Mouse (Mus musculus): ENCODE data around the gene Tiam2. TPM values are rescaled to one million over a fixed set of nuclear protein-coding genes. Genes with fewer than 3 reads are reported as not detected.
A peak's percentile ranks its signal among the peaks of the same experiment; 100 is the strongest.

Gene Tiam2
- polyA plus RNA-seq, 1 experiment, result 16.7 TPM

DNA sequence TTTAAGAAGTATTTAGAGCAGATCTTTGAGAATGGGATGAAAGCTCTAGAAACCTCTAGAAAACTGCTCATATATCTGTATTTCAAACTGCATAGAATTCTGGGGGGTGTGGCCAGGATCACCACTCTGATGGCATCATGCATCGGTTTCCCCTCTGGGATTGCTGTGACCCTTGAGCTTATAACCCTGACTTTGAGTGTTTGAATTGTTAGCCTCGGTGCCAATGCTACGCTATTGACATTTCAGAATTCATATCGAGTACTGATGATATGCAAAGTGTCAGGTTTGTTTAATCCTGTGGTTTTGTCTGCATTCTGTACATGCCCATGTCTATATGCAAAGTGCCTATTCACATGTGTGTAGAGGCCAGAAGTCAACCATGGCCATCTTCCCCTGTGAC, 160.8 kb downstream of the Tiam2 start:
- 0 out of 2 replicates have a peak, but pooled peaks cover 6% of the 10 kb centered on the region for H3K4me1 ChIP-seq (ENCODE audit: control insufficient read depth, insufficient read depth, low read length)
- no peak overlapping the region for H3K4me3 ChIP-seq (ENCODE audit: insufficient read depth, low read length)
- TF ChIP-seq CTCF (IDR thresholded peaks at IDR 0.05; ENCODE audit: borderline replicate concordance, insufficient read depth, low read length) (no peak), POLR2A (IDR thresholded peaks at IDR 0.05; ENCODE audit: low read depth, low read length) (no peak)
- H3K27ac ChIP-seq (ENCODE audit: insufficient read depth, low read length), result no peak overlapping the region

DNA sequence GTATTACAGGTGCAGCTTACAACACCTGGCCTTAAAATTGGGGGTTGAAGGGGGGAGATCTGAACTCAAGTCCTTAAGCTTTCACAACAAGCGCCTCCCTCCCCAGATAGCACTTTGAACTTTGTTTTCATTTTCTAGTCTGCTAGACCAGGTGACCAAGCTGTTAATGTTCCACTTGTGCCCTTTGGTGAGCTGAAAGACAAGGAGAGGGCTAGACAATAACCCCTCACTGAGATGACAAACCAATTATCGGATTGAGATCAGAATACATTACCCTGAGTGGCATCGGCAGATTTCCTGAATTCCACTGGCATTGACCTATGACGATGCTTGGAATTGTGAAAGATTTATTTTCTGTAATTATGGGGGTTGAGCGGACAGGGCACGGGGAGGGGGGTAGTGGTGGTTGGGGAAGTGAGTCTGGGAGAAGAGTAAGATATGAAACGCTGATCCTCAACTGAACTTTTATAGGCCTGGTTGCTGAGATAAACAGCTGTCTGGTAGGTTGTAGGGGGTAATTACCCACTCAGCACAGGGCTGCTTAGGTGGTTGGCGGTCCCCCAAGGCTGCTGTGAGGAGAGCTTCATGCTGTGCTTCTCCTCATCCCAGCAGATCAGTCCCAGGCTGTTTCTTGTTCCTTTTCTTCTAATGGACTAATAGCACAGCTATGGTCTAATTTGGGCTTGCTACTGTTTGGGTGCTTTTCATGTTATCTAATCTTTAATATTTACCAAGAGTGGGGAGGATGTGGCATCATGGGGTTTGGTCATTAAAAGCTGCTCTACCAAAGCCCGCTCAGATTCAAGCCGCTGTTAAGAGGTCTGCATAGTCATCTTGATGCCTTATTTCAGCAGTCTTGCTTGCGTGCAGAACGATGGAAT, 161.6 kb downstream of the Tiam2 start:
- TF ChIP-seq CTCF (IDR thresholded peaks at IDR 0.05; ENCODE audit: borderline replicate concordance, insufficient read depth, low read length), result no peak
- no peak for TF ChIP-seq POLR2A (IDR thresholded peaks at IDR 0.05; ENCODE audit: low read depth, low read length)
- 0 out of 2 replicates have a peak, but pooled peaks cover 6% of the 10 kb centered on the region for H3K4me1 ChIP-seq (ENCODE audit: control insufficient read depth, insufficient read depth, low read length)
- no peak overlapping the region for H3K4me3 ChIP-seq (ENCODE audit: insufficient read depth, low read length)
- no peak overlapping the region for H3K27ac ChIP-seq (ENCODE audit: insufficient read depth, low read length)

DNA sequence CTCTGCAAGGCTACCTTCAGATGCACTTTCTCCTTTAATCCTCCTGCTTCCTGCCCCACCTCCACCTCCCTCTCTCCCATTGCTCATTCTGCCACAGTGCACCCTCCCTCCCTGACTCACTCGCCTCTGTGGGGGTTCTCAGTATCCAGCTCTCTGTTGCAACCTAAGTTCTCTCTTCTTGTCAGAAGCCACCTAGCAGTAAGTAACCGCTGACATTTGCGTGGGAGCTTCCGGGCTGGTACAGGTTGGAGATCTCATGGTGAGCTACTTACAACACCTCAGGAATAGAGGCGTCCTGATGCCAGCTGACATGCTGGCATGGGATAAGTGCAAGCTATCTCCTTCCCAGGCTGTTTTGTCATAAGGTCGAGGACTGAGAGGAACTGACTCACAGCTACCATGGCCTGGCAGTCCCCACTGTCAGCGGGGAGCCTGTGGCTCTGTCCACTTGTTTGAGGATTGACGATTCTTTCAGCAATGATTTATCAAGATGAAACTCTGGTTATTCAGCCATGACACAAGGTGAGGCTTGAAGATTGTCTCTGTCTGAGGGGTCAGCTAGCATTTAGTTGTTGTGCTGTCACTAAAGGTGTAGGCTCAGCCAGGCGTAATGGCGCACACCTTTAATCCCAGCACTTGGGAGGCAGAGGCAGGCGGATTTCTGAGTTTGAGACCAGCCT, 164.0 kb downstream of the Tiam2 start:
- no peak overlapping the region for H3K4me3 ChIP-seq (ENCODE audit: insufficient read depth, low read length)
- TF ChIP-seq CTCF (IDR thresholded peaks at IDR 0.05; ENCODE audit: borderline replicate concordance, insufficient read depth, low read length) (no peak), POLR2A (IDR thresholded peaks at IDR 0.05; ENCODE audit: low read depth, low read length) (no peak)
- H3K4me1 ChIP-seq (ENCODE audit: control insufficient read depth, insufficient read depth, low read length), result 0 out of 2 replicates have a peak, but pooled peaks cover 6% of the 10 kb centered on the region
- H3K27ac ChIP-seq (ENCODE audit: insufficient read depth, low read length), result no peak overlapping the region

DNA sequence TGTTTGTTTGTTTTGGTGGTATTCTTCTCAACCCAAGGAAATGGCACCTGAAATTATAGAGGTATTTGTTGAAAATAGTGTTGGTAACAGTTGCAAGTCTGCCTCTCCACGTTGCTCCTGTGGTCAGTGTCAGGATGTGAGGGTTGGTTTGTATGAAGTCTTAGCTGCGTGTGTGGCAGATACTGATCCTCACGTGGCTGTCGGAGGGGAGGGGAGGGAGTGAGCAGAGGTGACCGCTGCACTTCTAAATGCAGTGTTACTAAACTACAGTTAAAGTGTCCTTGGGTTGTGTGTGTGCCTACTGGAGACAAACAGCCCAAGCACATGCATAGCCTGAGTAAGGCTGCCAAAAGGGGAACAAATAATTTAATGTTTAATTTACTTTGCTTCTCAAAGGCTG, 164.7 kb downstream of the Tiam2 start:
- H3K4me1 ChIP-seq (ENCODE audit: control insufficient read depth, insufficient read depth, low read length), result 0 out of 2 replicates have a peak, but pooled peaks cover 6% of the 10 kb centered on the region
- H3K4me3 ChIP-seq (ENCODE audit: insufficient read depth, low read length), result no peak overlapping the region
- no peak for TF ChIP-seq POLR2A (IDR thresholded peaks at IDR 0.05; ENCODE audit: low read depth, low read length)
- TF ChIP-seq CTCF (IDR thresholded peaks at IDR 0.05; ENCODE audit: borderline replicate concordance, insufficient read depth, low read length), result no peak
- H3K27ac ChIP-seq (ENCODE audit: insufficient read depth, low read length), result no peak overlapping the region

DNA sequence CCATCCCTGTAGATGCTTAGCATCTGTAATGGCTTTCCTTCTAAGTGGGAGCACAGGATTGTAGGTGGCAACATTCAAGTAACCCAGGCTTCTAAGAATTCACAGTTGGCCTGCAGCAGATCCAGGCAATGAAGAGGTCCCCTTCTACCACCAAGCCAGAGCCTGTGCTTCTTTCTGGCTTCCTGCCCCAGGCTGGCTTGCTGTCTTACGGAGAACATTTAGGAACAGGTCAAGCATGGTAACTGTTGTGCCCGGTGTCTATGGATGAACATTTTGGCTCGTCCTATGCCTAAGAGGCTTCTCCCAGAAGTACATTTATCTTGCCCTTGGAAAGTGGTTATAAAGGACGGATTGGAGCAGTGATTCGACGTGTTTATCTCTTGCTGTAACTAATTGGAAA, 165.3 kb downstream of the Tiam2 start:
- 0 out of 2 replicates have a peak, but pooled peaks cover 6% of the 10 kb centered on the region for H3K4me1 ChIP-seq (ENCODE audit: control insufficient read depth, insufficient read depth, low read length)
- no peak for TF ChIP-seq CTCF (IDR thresholded peaks at IDR 0.05; ENCODE audit: borderline replicate concordance, insufficient read depth, low read length)
- no peak for TF ChIP-seq POLR2A (IDR thresholded peaks at IDR 0.05; ENCODE audit: low read depth, low read length)
- H3K4me3 ChIP-seq (ENCODE audit: insufficient read depth, low read length), result no peak overlapping the region
- H3K27ac ChIP-seq (ENCODE audit: insufficient read depth, low read length), result no peak overlapping the region

DNA sequence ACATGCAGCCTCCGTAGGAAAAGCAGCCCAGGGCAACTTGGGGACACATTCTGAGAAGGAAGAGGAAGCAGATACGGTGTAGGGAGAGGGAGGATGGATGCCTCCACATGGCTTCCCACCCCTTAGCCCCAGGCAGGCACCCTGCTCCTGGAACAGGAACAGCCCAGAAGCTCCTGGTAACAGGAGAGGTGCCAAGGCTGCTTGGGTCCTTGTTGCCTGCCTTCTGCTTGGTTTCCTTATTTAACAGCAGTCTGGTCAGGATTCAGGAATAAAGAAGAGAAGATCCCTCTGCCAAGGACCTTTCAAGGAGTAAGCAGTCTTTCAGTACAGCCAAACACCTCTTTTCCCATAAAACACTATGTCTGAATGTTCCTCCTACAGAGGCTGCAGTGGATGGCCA, 169.2 kb downstream of the Tiam2 start:
- no peak overlapping the region for H3K27ac ChIP-seq (ENCODE audit: insufficient read depth, low read length)
- H3K4me3 ChIP-seq (ENCODE audit: insufficient read depth, low read length), result no peak overlapping the region
- TF ChIP-seq CTCF (IDR thresholded peaks at IDR 0.05; ENCODE audit: borderline replicate concordance, insufficient read depth, low read length), result no peak
- no peak for TF ChIP-seq POLR2A (IDR thresholded peaks at IDR 0.05; ENCODE audit: low read depth, low read length)
- no peaks in the 10 kb centered on the region for H3K4me1 ChIP-seq (ENCODE audit: control insufficient read depth, insufficient read depth, low read length)

DNA sequence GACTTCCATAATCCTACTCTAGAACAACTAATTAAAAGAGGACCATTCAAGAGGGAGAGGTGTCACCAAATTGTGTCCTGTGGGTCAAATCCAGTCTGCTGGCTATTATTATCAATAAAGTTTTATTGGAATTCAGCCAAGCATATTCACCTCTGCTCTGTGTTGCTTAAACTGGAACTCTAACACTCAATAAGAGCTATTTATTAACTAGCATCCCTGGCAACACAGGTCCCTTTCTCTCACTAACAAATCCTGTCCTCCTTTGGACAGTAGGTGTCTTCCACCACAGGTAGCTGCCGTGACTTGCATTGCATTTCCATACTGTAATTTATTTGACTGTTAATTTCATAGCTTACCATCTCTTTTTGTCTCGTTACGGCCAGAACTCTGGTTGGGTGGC, 169.7 kb downstream of the Tiam2 start:
- no peaks in the 10 kb centered on the region for H3K4me1 ChIP-seq (ENCODE audit: control insufficient read depth, insufficient read depth, low read length)
- H3K4me3 ChIP-seq (ENCODE audit: insufficient read depth, low read length), result no peak overlapping the region
- no peak overlapping the region for H3K27ac ChIP-seq (ENCODE audit: insufficient read depth, low read length)
- TF ChIP-seq POLR2A (IDR thresholded peaks at IDR 0.05; ENCODE audit: low read depth, low read length), result no peak
- no peak for TF ChIP-seq CTCF (IDR thresholded peaks at IDR 0.05; ENCODE audit: borderline replicate concordance, insufficient read depth, low read length)

DNA sequence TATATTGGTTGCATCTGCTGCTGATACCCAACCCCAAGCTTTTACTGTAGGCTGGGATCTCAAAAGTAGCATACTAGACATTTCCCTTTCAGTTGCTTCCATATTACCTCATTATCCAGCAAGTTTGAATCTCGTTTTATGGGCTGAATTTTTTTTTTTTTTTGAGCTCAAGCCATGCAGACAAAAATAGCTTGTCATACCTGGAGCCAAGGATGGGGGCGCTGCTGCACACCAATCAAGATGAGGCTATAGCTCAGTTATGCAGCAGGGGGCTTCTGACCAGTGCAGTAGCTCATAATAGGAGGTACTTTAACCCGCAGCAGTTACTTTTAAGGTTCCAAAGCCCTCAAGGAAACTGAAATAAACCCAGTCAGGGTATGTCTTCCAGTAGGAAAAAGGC, 171.7 kb downstream of the Tiam2 start:
- peak; percentile 21; the same call in 1 of the 2 replicates for TF ChIP-seq CTCF (IDR thresholded peaks at IDR 0.05; ENCODE audit: borderline replicate concordance, insufficient read depth, low read length)
- TF ChIP-seq POLR2A (IDR thresholded peaks at IDR 0.05; ENCODE audit: low read depth, low read length), result no peak
- Histone ChIP-seq H3K4me1 (ENCODE audit: control insufficient read depth, insufficient read depth, low read length) (no peaks in the 10 kb centered on the region), H3K4me3 (ENCODE audit: insufficient read depth, low read length) (no peak overlapping the region), H3K27ac (ENCODE audit: insufficient read depth, low read length) (peak overlapping the region; percentile 44; the same call in 1 of the 2 replicates)

DNA sequence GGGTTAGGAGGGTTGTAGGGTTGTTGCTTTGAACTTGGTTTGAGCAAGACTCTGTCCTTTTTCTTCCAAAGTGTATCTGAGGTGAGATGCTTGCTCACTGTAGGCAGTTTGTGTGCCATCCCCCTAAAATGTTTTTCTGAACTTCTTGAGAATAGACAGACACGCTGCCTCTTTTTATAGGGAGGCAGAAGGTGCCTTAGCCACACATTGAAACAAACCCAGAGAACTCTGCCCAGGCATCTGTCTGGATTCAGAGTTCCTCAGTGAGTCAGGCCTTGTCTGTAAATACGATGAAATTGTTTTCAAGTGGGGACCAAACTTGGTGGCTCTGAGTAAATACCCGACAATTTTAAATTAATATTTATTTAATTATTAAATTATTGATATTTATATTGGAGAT, 172.2 kb downstream of the Tiam2 start:
- Histone ChIP-seq H3K4me3 (ENCODE audit: insufficient read depth, low read length) (no peak overlapping the region), H3K4me1 (ENCODE audit: control insufficient read depth, insufficient read depth, low read length) (no peaks in the 10 kb centered on the region), H3K27ac (ENCODE audit: insufficient read depth, low read length) (peak overlapping the region; percentile 44; the same call in 1 of the 2 replicates)
- TF ChIP-seq CTCF (IDR thresholded peaks at IDR 0.05; ENCODE audit: borderline replicate concordance, insufficient read depth, low read length), result no peak
- no peak for TF ChIP-seq POLR2A (IDR thresholded peaks at IDR 0.05; ENCODE audit: low read depth, low read length)

DNA sequence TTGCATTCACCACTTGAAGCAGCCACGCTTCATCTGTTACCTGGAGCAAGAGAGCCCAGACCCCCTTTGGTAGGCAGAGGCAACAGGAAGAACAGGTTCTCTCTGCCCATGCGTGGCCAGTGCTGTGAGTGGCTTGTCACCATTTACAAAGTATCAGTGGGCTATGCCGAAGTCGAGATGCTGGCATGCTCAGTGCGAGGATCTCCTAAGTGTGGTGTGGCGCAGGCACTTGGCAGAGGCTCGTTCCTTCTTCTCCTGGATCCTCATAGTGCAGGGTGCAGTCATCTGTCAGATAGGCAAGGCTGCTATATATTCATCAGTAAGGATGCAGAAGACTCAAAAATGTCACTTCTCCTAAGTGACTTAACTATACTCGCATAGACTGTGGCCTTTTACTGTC, 173.1 kb downstream of the Tiam2 start:
- Histone ChIP-seq H3K4me3 (ENCODE audit: insufficient read depth, low read length) (no peak overlapping the region), H3K27ac (ENCODE audit: insufficient read depth, low read length) (no peak overlapping the region), H3K4me1 (ENCODE audit: control insufficient read depth, insufficient read depth, low read length) (no peaks in the 10 kb centered on the region)
- no peak for TF ChIP-seq POLR2A (IDR thresholded peaks at IDR 0.05; ENCODE audit: low read depth, low read length)
- TF ChIP-seq CTCF (IDR thresholded peaks at IDR 0.05; ENCODE audit: borderline replicate concordance, insufficient read depth, low read length), result no peak

All from embryonic fibroblast, embryonic 13.5 days (primary cell).